Mouse (Mus musculus): ENCODE measurements around the gene Lsm11. TPM values are rescaled to one million over a fixed set of nuclear protein-coding genes. Genes with fewer than 3 reads are reported as not detected.

The Lsm11 gene
- 12.8 and 13.1 TPM in 2 replicates for total RNA-seq (2012; rRNA removed)
- total RNA-seq (2014; rRNA removed) = 8.9 and 9.0 TPM in 2 replicates
- polyA plus RNA-seq (2012; ENCODE audit: insufficient read length, low read depth) = 10.1 and 11.0 TPM in 2 replicates

DNA sequence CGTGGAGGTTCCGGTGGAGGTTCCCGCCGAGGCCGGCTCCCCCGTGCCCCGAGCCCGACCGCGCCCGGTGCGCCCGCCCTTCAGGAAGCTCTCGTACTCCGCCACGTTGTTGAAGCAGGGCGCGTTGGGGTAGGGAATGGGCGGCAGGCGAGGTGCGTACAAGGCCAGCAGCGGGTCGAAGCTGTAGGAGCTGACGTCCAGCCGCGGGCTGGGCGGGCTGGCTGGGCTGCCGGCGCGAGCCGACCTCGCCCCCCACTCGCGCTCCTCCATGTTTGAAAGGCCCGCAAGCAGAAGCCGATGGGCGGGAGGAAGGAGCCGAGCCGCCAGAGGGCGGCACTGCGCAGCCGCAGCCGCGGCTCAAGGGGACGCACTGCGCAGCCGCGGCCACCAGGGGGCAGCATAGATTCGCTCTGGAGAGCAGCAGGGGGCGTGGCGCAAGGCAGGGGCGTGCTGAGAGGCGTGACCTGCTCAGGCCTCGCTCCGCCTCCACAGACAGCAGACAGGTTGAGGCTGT, at the start of gene Lsm11:
Gene Lsm11, minus strand, starts transcription at position 293 of the 514 bp plus-strand sequence.
- Histone ChIP-seq H3K4me3 (replicated peaks in 1 of 3; ENCODE audit: low read depth in 2 of 3, low read length in 2 of 3, poor library complexity in 1 of 3) (peak within 1 kb of the TSS; percentile 71 to 92 (median 79)), H3K9me3 (replicated peaks; ENCODE audit: low read length) (no peaks in the 10 kb centered on the region), H3K79me2 (replicated peaks; ENCODE audit: control insufficient read depth, extremely low read depth, insufficient read depth, poor library complexity, severe bottlenecking) (no peaks in the 10 kb centered on the region), H3K36me3 (replicated peaks in 1 of 2; ENCODE audit: control insufficient read depth in 1 of 2, insufficient read depth in 1 of 2, low read length in 1 of 2) (peaks cover 18 to 59% of the 10 kb centered on the region in 2 experiments), H3K27me3 (replicated peaks) (no peaks in the 10 kb centered on the region), H3K9ac (ENCODE audit: insufficient read depth, low read depth) (peak within 1 kb of the TSS; percentile 76), H3K4me2 (ENCODE audit: insufficient read depth, low read depth, poor library complexity, severe bottlenecking) (peak within 1 kb of the TSS; percentile 81), H3K27ac (ENCODE audit: insufficient read depth, low read depth) (no peak within 1 kb of the TSS), H3K4me1 (ENCODE audit: control insufficient read depth in 1 of 2, insufficient read depth in 2 of 2) (peaks cover 0 to 24% of the 10 kb centered on the region in 2 experiments; a peak in 3 of 4 replicates)
- peak; percentile 74; the same call in 1 of the 2 replicates for TF ChIP-seq UBTF (IDR thresholded peaks at IDR 0.05; ENCODE audit: low read depth, low read length)
- peak; percentile 61 for TF ChIP-seq HCFC1 (IDR thresholded peaks at IDR 0.05; ENCODE audit: low read depth, low read length)
- no peak for TF ChIP-seq POLR2AphosphoS2 (IDR thresholded peaks at IDR 0.05; ENCODE audit: low read depth, low read length)
- peak; percentile 82 to 100 for TF ChIP-seq CTCF (conservative IDR thresholded peaks at IDR 0.05 in 1 of 2, IDR thresholded peaks at IDR 0.05 in 1 of 2; ENCODE audit: low read depth in 2 of 2, low read length in 2 of 2)
- TF ChIP-seq EP300 (IDR thresholded peaks at IDR 0.05; ENCODE audit: low read length) = no peak
- peak; percentile 91 for TF ChIP-seq NELFE (IDR thresholded peaks at IDR 0.05; ENCODE audit: low read depth, low read length)
- TF ChIP-seq IRF4 (IDR thresholded peaks at IDR 0.05; ENCODE audit: low read depth, low read length) = peak; percentile 69; the same call in 1 of the 2 replicates
- TF ChIP-seq MEF2A (IDR thresholded peaks at IDR 0.05; ENCODE audit: borderline replicate concordance, low read depth, low read length) = peak; percentile 84
- TF ChIP-seq MXI1 (IDR thresholded peaks at IDR 0.05; ENCODE audit: low read depth, low read length) = peak; percentile 76
- peak; percentile 72 for TF ChIP-seq MAX (IDR thresholded peaks at IDR 0.05; ENCODE audit: low read length)
- 0 out of 2 replicates have a peak, but pooled peaks have one; percentile 17 for TF ChIP-seq ZNF384 (IDR thresholded peaks at IDR 0.05; ENCODE audit: low read depth, low read length)
- no peak for TF ChIP-seq CHD2 (IDR thresholded peaks at IDR 0.05; ENCODE audit: low read length)
- TF ChIP-seq KAT2A (IDR thresholded peaks at IDR 0.05; ENCODE audit: insufficient replicate concordance, low read length) = no peak
- peak; percentile 45 for TF ChIP-seq BHLHE40 (IDR thresholded peaks at IDR 0.05; ENCODE audit: low read depth, low read length)
- no peak for TF ChIP-seq USF2 (conservative IDR thresholded peaks at IDR 0.05; ENCODE audit: low read depth, low read length)
- TF ChIP-seq MAZ (IDR thresholded peaks at IDR 0.05; ENCODE audit: low read depth, low read length) = peak; percentile 85; the same call in 1 of the 2 replicates
- TF ChIP-seq GABPA (IDR thresholded peaks at IDR 0.05; ENCODE audit: insufficient replicate concordance, low read depth, low read length) = no peak
- peak; percentile 84 for TF ChIP-seq SIN3A (IDR thresholded peaks at IDR 0.05; ENCODE audit: low read length)
- no peak for TF ChIP-seq JUN (IDR thresholded peaks at IDR 0.05; ENCODE audit: insufficient read depth, low read depth, low read length)
- peak; percentile 89 for TF ChIP-seq RAD21 (IDR thresholded peaks at IDR 0.05; ENCODE audit: low read depth, low read length)
- peak; percentile 69 for TF ChIP-seq ELF1 (IDR thresholded peaks at IDR 0.05; ENCODE audit: low read depth, low read length)
- TF ChIP-seq USF1 (IDR thresholded peaks at IDR 0.05; ENCODE audit: low read depth, low read length) = no peak; the same call in 1 of the 2 replicates
- no peak for TF ChIP-seq ZKSCAN1 (IDR thresholded peaks at IDR 0.05; ENCODE audit: borderline replicate concordance, low read depth, low read length)
- peak; percentile 25; the same call in 1 of the 2 replicates for TF ChIP-seq ZMIZ1 (IDR thresholded peaks at IDR 0.05; ENCODE audit: low read depth, low read length)
- TF ChIP-seq POLR2A (IDR thresholded peaks at IDR 0.05; ENCODE audit: low read depth, low read length) = peak; percentile 67; the same call in 1 of the 2 replicates
- no peak for TF ChIP-seq RCOR1 (conservative IDR thresholded peaks at IDR 0.05; ENCODE audit: low read depth, low read length)
- peak; percentile 46 for TF ChIP-seq ZC3H11A (IDR thresholded peaks at IDR 0.05; ENCODE audit: low read depth, low read length)
- peak; percentile 82; the same call in 1 of the 2 replicates for TF ChIP-seq MYC (IDR thresholded peaks at IDR 0.05; ENCODE audit: low read depth, low read length)
- TF ChIP-seq ETS1 (conservative IDR thresholded peaks at IDR 0.05; ENCODE audit: low read depth, low read length) = no peak
- TF ChIP-seq TBP (conservative IDR thresholded peaks at IDR 0.05; ENCODE audit: low read depth, low read length) = no peak
- no peak for TF ChIP-seq JUND (conservative IDR thresholded peaks at IDR 0.05; ENCODE audit: low read depth, low read length)
- peak; percentile 94 for TF ChIP-seq NRF1 (IDR thresholded peaks at IDR 0.05; ENCODE audit: low read depth, low read length)
- TF ChIP-seq CHD1 (IDR thresholded peaks at IDR 0.05; ENCODE audit: low read depth, low read length) = no peak
- no peak for TF ChIP-seq E2F4 (IDR thresholded peaks at IDR 0.05; ENCODE audit: insufficient replicate concordance, low read depth, low read length)
- TF ChIP-seq TCF12 (IDR thresholded peaks at IDR 0.05; ENCODE audit: low read depth, low read length) = peak; percentile 73
- TF ChIP-seq PAX5 (IDR thresholded peaks at IDR 0.05; ENCODE audit: low read length) = no peak
- TF ChIP-seq MAFK (IDR thresholded peaks at IDR 0.05; ENCODE audit: insufficient replicate concordance, low read length) = no peak
- peak; percentile 83 for TF ChIP-seq SMC3 (IDR thresholded peaks at IDR 0.05; ENCODE audit: low read depth, low read length)
- dilution Hi-C loops (cut with MboI; ENCODE audit: extremely low pct_ligation_motif_present, extremely low pct_unique_long_range_greater_than_20kb, low sequenced_read_pairs) = no loop called here
- in situ Hi-C loops (cut with MboI; ENCODE audit: low pct_ligation_motif_present, low pct_unique_long_range_greater_than_20kb, low sequenced_read_pairs) = no loop called here
- peak; percentile 95 for DNase-seq (ENCODE audit: extremely low read depth)

Data from CH12.LX (cell line).